Mouse (Mus musculus) embryonic facial prominence, embryonic 11.5 days (tissue): ENCODE measurements around the gene Fgfr1op2. TPM values are rescaled to one million over a fixed set of nuclear protein-coding genes. Genes with fewer than 3 reads are reported as not detected.

ENCODE experiments used
- ATAC-seq: fragments of 200-750 bp; cut with Nextera tagmentation; replicated peaks from 2 replicates; pipeline ENCODE4 v1.8.0; 2017; ENCODE audit warnings: low read depth; ENCODE audit not compliant: insufficient number of reproducible peaks, low FRiP score, low TSS enrichment
- DNase-seq: peaks from one replicate; pipeline ENCODE4 v3.0.0-alpha.2; 2015; ENCODE audit warnings: low spot score
- H3K27ac ChIP-seq: fragments of 300-500 bp; sonication (generic); replicated peaks from 2 replicates; pipeline ENCODE4 v1.5.1; 2014; ENCODE audit warnings: mild to moderate bottlenecking, low read depth, low read length, control low read depth
- H3K27me3 ChIP-seq: fragments of 300-500 bp; sonication (generic); 2 replicates; pipeline ENCODE4 v1.6.1; 2014; ENCODE audit warnings: mild to moderate bottlenecking, low read length, moderate library complexity, mixed read lengths; ENCODE audit not compliant: control insufficient read depth, insufficient read depth
- H3K36me3 ChIP-seq: fragments of 300-500 bp; sonication (generic); replicated peaks from 2 replicates; pipeline ENCODE4 v1.6.1; 2014; ENCODE audit warnings: low read depth, mild to moderate bottlenecking, low read length, moderate library complexity, mixed read lengths; ENCODE audit not compliant: control insufficient read depth, insufficient read depth
- H3K4me1 ChIP-seq: fragments of 300-500 bp; sonication (generic); 2 replicates; pipeline ENCODE4 v1.6.1; 2014; ENCODE audit warnings: low read length, mixed read lengths; ENCODE audit not compliant: control insufficient read depth, insufficient read depth
- H3K4me2 ChIP-seq: fragments of 300-500 bp; sonication (generic); 2 replicates; pipeline ENCODE4 v1.6.1; 2014; ENCODE audit warnings: low read depth, mild to moderate bottlenecking, control low read depth, low read length, moderate library complexity
- H3K4me3 ChIP-seq: fragments of 300-500 bp; sonication (generic); 2 replicates; pipeline ENCODE4 v1.5.1; 2014; ENCODE audit warnings: low read depth, low read length, control low read depth
- H3K9ac ChIP-seq: fragments of 300-500 bp; sonication (generic); replicated peaks from 2 replicates; pipeline ENCODE4 v1.6.1; 2014; ENCODE audit warnings: mild to moderate bottlenecking, control low read depth, low read length
- H3K9me3 ChIP-seq: fragments of 300-500 bp; sonication (generic); replicated peaks from 2 replicates; pipeline ENCODE4 v1.6.1; 2016; ENCODE audit warnings: mild to moderate bottlenecking, low read length, inconsistent platforms, mixed read lengths; ENCODE audit not compliant: control insufficient read depth
- WGBS: fragments of 180-500 bp; shearing (Covaris S2); extraction: QIAGEN DNeasy Blood & Tissue Kit; methylation state at CpG from one replicate; pipeline ENCODE4 v1.1.7; 2014; 5-methylcytosine and 5-hydroxymethylcytosine counted together
- polyA plus RNA-seq: library from polyadenylated mRNA; unstranded; fragments of >200 nt; fragmentation: Nextera tagmentation; extraction: Ambion mirVana; gene quantifications from 2 replicates; pipeline ENCODE4 v1.2.1, GENCODE M21; 2014

The Fgfr1op2 gene
- 95.7 and 97.5 TPM in 2 replicates for polyA plus RNA-seq

DNA sequence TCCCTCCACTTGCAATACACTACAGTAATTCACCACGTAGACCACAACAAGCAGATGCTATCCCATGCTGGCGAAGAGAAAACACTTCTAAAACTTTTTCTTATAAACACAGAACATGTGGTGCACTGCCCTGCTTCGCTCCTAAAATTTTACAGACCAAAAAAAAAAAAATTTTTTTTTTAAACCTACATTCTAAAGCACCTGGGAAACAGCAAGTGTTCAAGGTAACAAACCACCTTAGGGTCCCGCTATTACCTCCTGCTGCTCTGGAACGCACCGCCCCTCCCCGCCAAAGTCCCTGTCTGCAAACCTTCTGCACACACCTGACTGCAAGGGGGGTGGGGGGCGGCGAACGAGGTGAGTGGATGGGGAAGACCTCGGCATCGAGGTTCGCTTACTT is at the start of gene Fgfr1op2:
TSS of gene Fgfr1op2 (plus strand) at position 301 of the 400 bp plus-strand sequence.
- Histone ChIP-seq H3K9me3 (no peaks in the 10 kb centered on the region), H3K9ac (peak within 1 kb of the TSS; percentile 94), H3K4me2 (peak within 1 kb of the TSS; percentile 66), H3K27ac (peak within 1 kb of the TSS; percentile 89), H3K4me3 (peak within 1 kb of the TSS; percentile 84), H3K36me3 (no peaks in the 10 kb centered on the region), H3K27me3 (no peaks in the 10 kb centered on the region), H3K4me1 (no peaks in the 10 kb centered on the region; the same call in 1 of the 2 replicates)
- under 1% methylated on average over 13 of the region's 13 CpGs for WGBS
- DNase-seq (peak; percentile 3), ATAC-seq (no peak)

- H3K27ac ChIP-seq, result no peak overlapping the region
- H3K27me3 ChIP-seq, result no peaks in the 10 kb centered on the region
- no peak overlapping the region for H3K4me2 ChIP-seq
- no peaks in the 10 kb centered on the region; the same call in 1 of the 2 replicates for H3K4me1 ChIP-seq
- H3K9me3 ChIP-seq, result no peaks in the 10 kb centered on the region
- H3K4me3 ChIP-seq, result no peak overlapping the region
- no peak for DNase-seq
- H3K9ac ChIP-seq, result no peak overlapping the region
- 86% methylated on average over 2 of the region's 2 CpGs for WGBS
- ATAC-seq, result no peak
- H3K36me3 ChIP-seq, result no peaks in the 10 kb centered on the region
These were observed 49.5 kb upstream of the Fgfr1op2 start for GRCm38 (mm10) chr6:146527537-146527936.

GRCm38 (mm10) chr6:146530363-146530762 is 46.6 kb upstream of the Fgfr1op2 start:
- H3K27ac ChIP-seq, result no peak overlapping the region
- no peak overlapping the region for H3K9ac ChIP-seq
- H3K4me3 ChIP-seq, result no peak overlapping the region
- ATAC-seq (no peak), DNase-seq (no peak)
- H3K4me2 ChIP-seq, result no peak overlapping the region
- 60% methylated on average over 7 of the region's 7 CpGs for WGBS
- no peaks in the 10 kb centered on the region for H3K36me3 ChIP-seq
- H3K4me1 ChIP-seq, result no peaks in the 10 kb centered on the region; the same call in 1 of the 2 replicates
- H3K9me3 ChIP-seq, result no peaks in the 10 kb centered on the region
- H3K27me3 ChIP-seq, result no peaks in the 10 kb centered on the region

DNA sequence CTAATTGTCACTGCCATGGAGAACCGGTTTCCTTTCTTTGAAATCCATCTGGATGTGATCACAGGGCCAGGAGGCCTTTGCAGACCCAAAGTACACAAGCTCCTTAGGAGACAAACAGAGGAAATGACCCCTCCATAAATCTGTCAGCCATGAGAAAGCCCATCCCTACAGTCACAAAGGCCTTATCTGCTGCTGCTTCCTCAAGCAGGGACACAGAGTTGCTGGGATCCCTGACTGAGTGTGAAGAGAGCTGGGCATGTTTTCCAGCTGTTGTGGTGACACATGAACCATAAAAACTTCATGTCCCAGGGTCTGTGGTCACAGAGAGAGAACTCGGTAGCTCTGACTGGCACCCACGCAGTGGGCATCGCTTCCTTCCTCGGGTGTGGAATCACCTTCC is 46.2 kb upstream of the Fgfr1op2 start:
- H3K27ac ChIP-seq, result no peak overlapping the region
- H3K9me3 ChIP-seq, result no peaks in the 10 kb centered on the region
- H3K27me3 ChIP-seq, result no peaks in the 10 kb centered on the region
- WGBS, result 66% methylated on average over 5 of the region's 5 CpGs
- no peak for ATAC-seq
- no peak overlapping the region for H3K4me3 ChIP-seq
- no peak overlapping the region for H3K4me2 ChIP-seq
- H3K9ac ChIP-seq, result no peak overlapping the region
- no peaks in the 10 kb centered on the region for H3K36me3 ChIP-seq
- H3K4me1 ChIP-seq, result no peaks in the 10 kb centered on the region; the same call in 1 of the 2 replicates
- peak; percentile 14 for DNase-seq

- Histone ChIP-seq H3K4me1 (no peaks in the 10 kb centered on the region; the same call in 1 of the 2 replicates), H3K27ac (no peak overlapping the region), H3K9ac (no peak overlapping the region), H3K36me3 (no peaks in the 10 kb centered on the region), H3K4me2 (no peak overlapping the region), H3K27me3 (no peaks in the 10 kb centered on the region), H3K9me3 (no peaks in the 10 kb centered on the region), H3K4me3 (no peak overlapping the region)
- ATAC-seq, result no peak
- WGBS, result 82% methylated on average over 4 of the region's 4 CpGs
- DNase-seq, result no peak
These were observed 43.9 kb upstream of the Fgfr1op2 start for GRCm38 (mm10) chr6:146533146-146533545.

DNA sequence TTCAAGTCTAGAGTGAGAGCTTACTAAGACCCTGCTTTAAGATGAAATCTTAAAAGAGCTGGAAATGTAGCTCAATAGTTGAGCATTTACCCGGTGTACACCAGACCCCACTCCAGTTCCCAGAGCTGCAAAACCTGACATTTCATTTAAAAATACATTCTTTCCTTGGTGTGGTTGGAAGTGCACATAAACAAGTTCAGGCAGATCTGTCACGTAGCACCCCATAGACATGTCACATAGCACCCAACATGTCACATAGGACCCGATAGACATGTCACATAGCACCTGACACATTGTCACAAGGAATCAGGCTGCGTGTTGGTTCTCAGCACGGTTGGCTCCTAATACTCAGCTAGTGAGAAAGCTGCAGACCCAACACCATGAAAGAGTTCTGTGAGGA is 41.5 kb upstream of the Fgfr1op2 start:
- H3K4me2 ChIP-seq, result no peak overlapping the region
- H3K9ac ChIP-seq, result no peak overlapping the region
- no peaks in the 10 kb centered on the region; the same call in 1 of the 2 replicates for H3K4me1 ChIP-seq
- 95% methylated on average over 5 of the region's 5 CpGs for WGBS
- ATAC-seq (no peak), DNase-seq (no peak)
- H3K4me3 ChIP-seq, result no peak overlapping the region
- no peaks in the 10 kb centered on the region for H3K9me3 ChIP-seq
- H3K27ac ChIP-seq, result no peak overlapping the region
- H3K36me3 ChIP-seq, result no peaks in the 10 kb centered on the region
- H3K27me3 ChIP-seq, result no peaks in the 10 kb centered on the region

GRCm38 (mm10) chr6:146537111-146537510 is 39.9 kb upstream of the Fgfr1op2 start:
- ATAC-seq, result no peak
- H3K27ac ChIP-seq, result no peak overlapping the region
- H3K36me3 ChIP-seq, result no peaks in the 10 kb centered on the region
- H3K9ac ChIP-seq, result no peak overlapping the region
- WGBS, result 82% methylated on average over 4 of the region's 4 CpGs
- H3K4me3 ChIP-seq, result no peak overlapping the region
- no peak overlapping the region for H3K4me2 ChIP-seq
- no peaks in the 10 kb centered on the region for H3K27me3 ChIP-seq
- no peaks in the 10 kb centered on the region for H3K9me3 ChIP-seq
- DNase-seq, result peak; percentile 26
- no peaks in the 10 kb centered on the region for H3K4me1 ChIP-seq

DNA sequence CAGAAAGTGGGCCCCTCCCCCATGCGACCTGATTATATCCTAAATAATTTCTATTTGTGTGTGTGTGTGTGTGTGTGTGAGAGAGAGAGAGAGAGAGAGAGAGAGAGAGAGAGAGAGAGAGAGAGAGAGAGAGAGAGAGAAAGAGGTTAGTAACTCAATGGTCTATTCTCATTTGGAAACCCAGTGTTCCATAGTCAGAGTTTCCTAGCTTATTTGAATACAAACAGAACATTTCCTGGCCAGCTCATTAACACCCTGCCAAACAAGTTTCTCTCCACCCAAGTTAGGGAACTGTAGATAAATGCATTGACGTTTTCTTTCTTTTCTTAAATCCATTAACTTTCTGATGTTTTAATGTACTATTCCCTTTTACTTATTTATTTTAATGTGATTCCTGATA is 38.9 kb upstream of the Fgfr1op2 start:
- WGBS, result 50% methylated on average over 2 of the region's 2 CpGs
- Histone ChIP-seq H3K4me1 (no peaks in the 10 kb centered on the region), H3K27ac (no peak overlapping the region), H3K4me2 (no peak overlapping the region), H3K9me3 (no peaks in the 10 kb centered on the region), H3K27me3 (no peaks in the 10 kb centered on the region), H3K9ac (no peak overlapping the region), H3K4me3 (no peak overlapping the region), H3K36me3 (no peaks in the 10 kb centered on the region)
- DNase-seq (no peak), ATAC-seq (no peak)
